8 mouse cellular contexts compared by ENCODE assay signal in the genomic region with DNA sequence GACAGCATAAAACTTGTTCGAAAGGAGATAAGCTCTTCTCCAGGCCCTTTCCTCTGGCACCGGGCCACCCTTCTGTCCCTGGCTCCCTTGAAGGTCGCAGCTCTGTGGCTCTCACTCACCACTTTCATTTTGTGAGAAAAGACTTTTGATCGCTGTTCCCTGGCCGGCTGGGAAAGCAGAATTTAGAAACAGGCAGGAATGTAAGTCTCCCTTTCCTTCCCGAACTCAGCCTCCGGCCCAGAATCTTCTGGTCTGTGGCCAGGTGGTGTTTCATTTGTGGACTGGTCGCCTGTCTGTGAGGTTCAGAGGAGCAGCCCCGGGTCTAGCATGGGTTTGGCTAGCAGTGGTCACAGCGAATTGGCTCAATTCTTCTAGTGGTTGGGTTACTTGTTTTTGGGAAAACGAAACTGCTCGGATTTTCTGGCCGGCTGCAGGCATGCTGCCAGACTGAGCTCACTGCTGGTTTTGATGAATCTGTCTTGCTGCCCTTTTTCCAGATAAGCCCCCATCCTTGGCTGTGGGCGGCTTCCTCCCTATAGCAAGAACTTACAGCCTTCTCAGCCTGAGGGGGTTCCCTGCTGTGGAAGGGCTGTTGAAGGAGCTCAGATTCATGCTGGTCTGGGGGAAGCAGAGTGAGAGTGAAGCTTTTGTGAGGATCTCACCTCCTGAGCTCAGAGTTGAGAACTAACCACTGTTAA. TPM values are rescaled to one million over a fixed set of nuclear protein-coding genes. Genes with fewer than 3 reads are reported as not detected.
DNase-seq lines count a peak whose midpoint lies in the region; ATAC-seq and TF ChIP-seq lines count a peak whose summit lies in the region.

Gene Slfn9 (minus strand): TSS at position 362 of the 698 bp plus-strand sequence.

- 9% methylated on average over 14 of the region's 14 CpGs for WGBS in intestine, postnatal 0 days
- 4% methylated on average over 14 of the region's 14 CpGs for WGBS in limb, embryonic 15.5 days
- WGBS in midbrain, embryonic 14.5 days = 9% methylated on average over 14 of the region's 14 CpGs
- 2% methylated on average over 14 of the region's 14 CpGs for WGBS in stomach, embryonic 15.5 days

- peak; percentile 72 for ATAC-seq in intestine, postnatal 0 days
- no peak for ATAC-seq in limb, embryonic 15.5 days (ENCODE audit: insufficient number of reproducible peaks, low FRiP score, low TSS enrichment, low read depth)
- ATAC-seq in midbrain, embryonic 14.5 days (ENCODE audit: low FRiP score, low TSS enrichment) = no peak
- 0 out of 2 replicates have a peak, but pooled peaks have one; percentile 23 for ATAC-seq in stomach, embryonic 15.5 days (ENCODE audit: insufficient read depth, low FRiP score, low read depth)

- H3K36me3 ChIP-seq in intestine, postnatal 0 days (ENCODE audit: control insufficient read depth, insufficient read depth) = no peaks in the 10 kb centered on the region
- peaks cover 2% of the 10 kb centered on the region; the same call in 1 of the 2 replicates for H3K36me3 ChIP-seq in limb, embryonic 15.5 days
- no peaks in the 10 kb centered on the region for H3K36me3 ChIP-seq in midbrain, embryonic 14.5 days (ENCODE audit: control insufficient read depth, insufficient read depth, low read length)
- no peaks in the 10 kb centered on the region for H3K36me3 ChIP-seq in stomach, embryonic 15.5 days

- no peaks in the 10 kb centered on the region for H3K4me1 ChIP-seq in intestine, postnatal 0 days (replicated peaks; ENCODE audit: control insufficient read depth, insufficient read depth, low read length)
- peaks cover 11% of the 10 kb centered on the region; the same call in 1 of the 2 replicates for H3K4me1 ChIP-seq in limb, embryonic 15.5 days
- no peaks in the 10 kb centered on the region for H3K4me1 ChIP-seq in midbrain, embryonic 14.5 days (ENCODE audit: control insufficient read depth, insufficient read depth, low read length)
- peaks cover 15% of the 10 kb centered on the region; the same call in 1 of the 2 replicates for H3K4me1 ChIP-seq in stomach, embryonic 15.5 days

- 0 out of 2 replicates have a peak within 1 kb of the TSS, but pooled peaks have one; percentile 8 for H3K9ac ChIP-seq in intestine, postnatal 0 days (ENCODE audit: low read depth, low read length)
- peak within 1 kb of the TSS; percentile 40 for H3K9ac ChIP-seq in limb, embryonic 15.5 days
- no peak within 1 kb of the TSS for H3K9ac ChIP-seq in midbrain, embryonic 14.5 days (replicated peaks; ENCODE audit: low read length)
- H3K9ac ChIP-seq in stomach, embryonic 15.5 days = peak within 1 kb of the TSS; percentile 16

- no peaks in the 10 kb centered on the region for H3K27me3 ChIP-seq in intestine, postnatal 0 days (replicated peaks; ENCODE audit: control insufficient read depth, insufficient read depth, low read length)
- no peaks in the 10 kb centered on the region for H3K27me3 ChIP-seq in limb, embryonic 15.5 days
- no peaks in the 10 kb centered on the region for H3K27me3 ChIP-seq in midbrain, embryonic 14.5 days (ENCODE audit: control insufficient read depth, insufficient read depth, low read length)
- H3K27me3 ChIP-seq in stomach, embryonic 15.5 days (replicated peaks) = no peaks in the 10 kb centered on the region

- peak within 1 kb of the TSS; percentile 45 for H3K4me3 ChIP-seq in intestine, postnatal 0 days (ENCODE audit: low read depth, low read length)
- peak within 1 kb of the TSS; percentile 47 for H3K4me3 ChIP-seq in limb, embryonic 15.5 days
- H3K4me3 ChIP-seq in midbrain, embryonic 14.5 days (replicated peaks; ENCODE audit: low read depth, low read length) = peak within 1 kb of the TSS; percentile 19
- peak within 1 kb of the TSS; percentile 45 for H3K4me3 ChIP-seq in stomach, embryonic 15.5 days (replicated peaks)

- H3K9me3 ChIP-seq in intestine, postnatal 0 days (ENCODE audit: control insufficient read depth) = no peaks in the 10 kb centered on the region
- no peaks in the 10 kb centered on the region for H3K9me3 ChIP-seq in limb, embryonic 15.5 days
- no peaks in the 10 kb centered on the region for H3K9me3 ChIP-seq in midbrain, embryonic 14.5 days (ENCODE audit: control insufficient read depth, low read length)
- H3K9me3 ChIP-seq in stomach, embryonic 15.5 days = no peaks in the 10 kb centered on the region

- TF ChIP-seq CTCF in intestine, postnatal 0 days (IDR thresholded peaks at IDR 0.05; ENCODE audit: low read depth) = no peak

- peak; percentile 20 for DNase-seq in urinary bladder, adult 2 months (ENCODE audit: low spot score)
- DNase-seq in urinary bladder, postnatal 10 days (ENCODE audit: low spot score) = no peak
- peak; percentile 55 for DNase-seq in embryo, embryonic 10.5 days (ENCODE audit: low spot score)
- DNase-seq in heart, adult 18-20 months = peak; percentile 67 to 73
- peak; percentile 45 for DNase-seq in midbrain, embryonic 14.5 days

- peak within 1 kb of the TSS; percentile 3; the same call in 1 of the 2 replicates for H3K27ac ChIP-seq in intestine, postnatal 0 days (ENCODE audit: low read depth, low read length)
- peak within 1 kb of the TSS; percentile 71 for H3K27ac ChIP-seq in limb, embryonic 15.5 days
- no peak within 1 kb of the TSS for H3K27ac ChIP-seq in midbrain, embryonic 14.5 days (replicated peaks; ENCODE audit: low read depth, low read length)
- peak within 1 kb of the TSS; percentile 81 for H3K27ac ChIP-seq in stomach, embryonic 15.5 days

- H3K4me2 ChIP-seq in intestine, postnatal 0 days (replicated peaks; ENCODE audit: low read depth) = peak within 1 kb of the TSS; percentile 68
- H3K4me2 ChIP-seq in limb, embryonic 15.5 days = peak within 1 kb of the TSS; percentile 76
- peak within 1 kb of the TSS; percentile 52 for H3K4me2 ChIP-seq in midbrain, embryonic 14.5 days (ENCODE audit: low read length)
- H3K4me2 ChIP-seq in stomach, embryonic 15.5 days = peak within 1 kb of the TSS; percentile 70

RNA-seq across cellular contexts. Expression of gene Slfn9, which starts in this region (rescaled TPM):
- 2.2 TPM in 2 replicates for polyA plus RNA-seq in urinary bladder, adult 2 months (2012; rRNA removed)
- under 1 TPM; 0.69 to 0.87 TPM for total RNA-seq in heart, adult 18-20 months (2021)
- 5.0 and 5.6 TPM in 2 replicates for polyA plus RNA-seq in intestine, postnatal 0 days (2015; fragmentation: Nextera tagmentation; extraction: Ambion mirVana)
- polyA plus RNA-seq in limb, embryonic 15.5 days (2015; fragmentation: Nextera tagmentation; extraction: Ambion mirVana) = 15.0 and 18.5 TPM in 2 replicates
- polyA plus RNA-seq in midbrain, embryonic 14.5 days (2014; fragmentation: Nextera tagmentation; extraction: Ambion mirVana) = 1.2 and 3.1 TPM in 2 replicates
- 23.8 and 26.8 TPM in 2 replicates for polyA plus RNA-seq in stomach, embryonic 15.5 days (2015; fragmentation: Nextera tagmentation; extraction: Ambion mirVana)

Comparison
In these comparisons a context has a peak if more than half of its experiments do, and no peak if none do; other contexts are left out.
1. Peak in DNase-seq in heart, adult 18-20 months; RNA of the gene not detected or under 1 TPM.
2. ATAC-seq: peak in intestine, postnatal 0 days (single experiment) and stomach, embryonic 15.5 days (single experiment); none in limb, embryonic 15.5 days (single experiment) and midbrain, embryonic 14.5 days (single experiment).
3. Peak in every context shown above with its lines, with median percentiles within 50 percentile points of each other: H3K4me2 ChIP-seq and H3K4me3 ChIP-seq.